In genomic region chr13:18948171-18949028, GRCm38 (mm10) we compare ENCODE assay signal across 8 mouse cellular contexts. TPM values are rescaled to one million over a fixed set of nuclear protein-coding genes. Genes with fewer than 3 reads are reported as not detected.
DNase-seq lines count a peak whose midpoint lies in the region; ATAC-seq and TF ChIP-seq lines count a peak whose summit lies in the region.

TSS of gene Amph (plus strand) at chr13:18948205.

- peak within 1 kb of the TSS; percentile 27; the same call in 1 of the 2 replicates for H3K9ac ChIP-seq in intestine, postnatal 0 days (ENCODE audit: low read depth, low read length)

- WGBS in intestine, postnatal 0 days = 1% methylated on average over 57 of the region's 70 CpGs

- intact Hi-C loops in left cerebral cortex, postnatal 14 days (cut with DNase I) = loop anchor here (10.0 kb wide), 1 partner anchor 156 kb away; no protein-coding TSS in a partner anchor

- no peak for ATAC-seq in intestine, postnatal 0 days
- peak; percentile 60; the same call in 1 of the 2 replicates for ATAC-seq in megakaryocyte-erythroid progenitor cell, adult 5-6 weeks (replicated peaks; ENCODE audit: low FRiP score, low TSS enrichment, poor library complexity, severe bottlenecking)

- H3K4me1 ChIP-seq in intestine, postnatal 0 days (replicated peaks; ENCODE audit: control insufficient read depth, insufficient read depth, low read length) = no peaks in the 10 kb centered on the region

- peak within 1 kb of the TSS; percentile 60 for H3K4me3 ChIP-seq in intestine, postnatal 0 days (ENCODE audit: low read depth, low read length)

- peaks cover 11% of the 10 kb centered on the region for H3K27me3 ChIP-seq in intestine, postnatal 0 days (replicated peaks; ENCODE audit: control insufficient read depth, insufficient read depth, low read length)

- DNase-seq in adrenal gland, postnatal 10 days = peak; percentile 74
- DNase-seq in embryo, embryonic 9.5 days (ENCODE audit: extremely low spot score) = peak; percentile 84
- DNase-seq in heart, adult 18-20 months = peak; percentile 62 to 68
- DNase-seq in left cerebral cortex, postnatal 14 days (ENCODE audit: low spot score in 2 of 2) = peak; percentile 91
- DNase-seq in right cerebral cortex, postnatal 4 days = peak; percentile 83
- no peak for DNase-seq in spleen, postnatal 14 days (ENCODE audit: low spot score in 2 of 2)

- peak; percentile 45 for TF ChIP-seq CTCF in intestine, postnatal 0 days (IDR thresholded peaks at IDR 0.05; ENCODE audit: low read depth)

- no peaks in the 10 kb centered on the region for H3K9me3 ChIP-seq in intestine, postnatal 0 days (ENCODE audit: control insufficient read depth)

- H3K27ac ChIP-seq in intestine, postnatal 0 days (ENCODE audit: low read depth, low read length) = no peak within 1 kb of the TSS

- peak within 1 kb of the TSS; percentile 93 for H3K4me2 ChIP-seq in intestine, postnatal 0 days (replicated peaks; ENCODE audit: low read depth)

- no peaks in the 10 kb centered on the region for H3K36me3 ChIP-seq in intestine, postnatal 0 days (ENCODE audit: control insufficient read depth, insufficient read depth)

RNA-seq across cellular contexts. Expression of gene Amph, which starts in this region (rescaled TPM):
- 1 to 10 TPM; 4.7 to 6.2 TPM for total RNA-seq in adrenal gland, postnatal 10 days (2021)
- total RNA-seq in heart, adult 18-20 months (2021) = 1 to 10 TPM; 1.1 to 1.4 TPM
- 0.97 and 1.5 TPM in 2 replicates for polyA plus RNA-seq in intestine, postnatal 0 days (2015; fragmentation: Nextera tagmentation; extraction: Ambion mirVana)
- total RNA-seq in left cerebral cortex, postnatal 14 days (2021) = 100 to 1,000 TPM; 230 to 243 TPM
- total RNA-seq in megakaryocyte-erythroid progenitor cell, adult 5-6 weeks (2014; fragmentation: Nextera tagmentation) = not detected in 2 replicates
- total RNA-seq in megakaryocyte-erythroid progenitor cell, adult 5-6 weeks (2017) = not detected in 2 replicates

Comparison
In these comparisons a context has a peak if more than half of its experiments do, and no peak if none do; other contexts are left out.
1. RNA of gene Amph (total RNA-seq): 230 to 243 TPM in left cerebral cortex, postnatal 14 days; 4.7 to 6.2 TPM in adrenal gland, postnatal 10 days, 1.1 to 1.4 TPM in heart, adult 18-20 months and not detected in megakaryocyte-erythroid progenitor cell, adult 5-6 weeks; every median in the first group is over 10 times any median in the second.
2. Peak in ATAC-seq in megakaryocyte-erythroid progenitor cell, adult 5-6 weeks; RNA of the gene not detected or under 1 TPM.
3. DNase-seq: peak in adrenal gland, postnatal 10 days (single experiment), embryo, embryonic 9.5 days (single experiment), heart, adult 18-20 months (2 of 2), left cerebral cortex, postnatal 14 days (2 of 2) and right cerebral cortex, postnatal 4 days (single experiment); none in spleen, postnatal 14 days (0 of 2).